In genomic region chr8:59352983-59353382, GRCm38 (mm10) we compare ENCODE assay signal across 13 mouse cellular contexts.
DNase-seq lines count a peak whose midpoint lies in the region; ATAC-seq and TF ChIP-seq lines count a peak whose summit lies in the region.
"Had no signal": no experiment of that assay in that cellular context is flagged by ENCODE, and none has a peak within 500 bp of the region (broad histone marks: within the 10 kb centered on the region; RNA-seq: fewer than 3 reads in every experiment).

No protein-coding gene starts in this region.

- H3K36me3 ChIP-seq in neural tube, embryonic 12.5 days: no peaks in the 10 kb centered on the region
- H3K36me3 ChIP-seq in liver, embryonic 11.5 days (ENCODE audit: control insufficient read depth, insufficient read depth, low read length): no peaks in the 10 kb centered on the region
- H3K36me3 ChIP-seq: embryonic facial prominence, embryonic 12.5 days had no signal

- H3K9me3 ChIP-seq in neural tube, embryonic 12.5 days: no peaks in the 10 kb centered on the region
- no peaks in the 10 kb centered on the region for H3K9me3 ChIP-seq in liver, embryonic 11.5 days (ENCODE audit: control insufficient read depth, low read length)
- H3K9me3 ChIP-seq: embryonic facial prominence, embryonic 12.5 days had no signal

- no peak for DNase-seq in cerebellum, adult 11-12 months
- no peak for DNase-seq in neural tube, embryonic 10.5 days (ENCODE audit: extremely low spot score, low spot score)
- DNase-seq in left cerebral cortex, adult 2 months (ENCODE audit: extremely low spot score in 1 of 2, low spot score in 2 of 2): no peak
- peak; percentile 35 for DNase-seq in telencephalon, adult 2 months (ENCODE audit: low read depth, low spot score)
- DNase-seq in spleen, postnatal 14 days (ENCODE audit: low spot score in 2 of 2): no peak
- DNase-seq in liver, embryonic 11.5 days (ENCODE audit: low spot score): no peak
- DNase-seq: gastrocnemius, adult 2 months; kidney, postnatal 4 days had no signal

- TF ChIP-seq CTCF in left cerebral cortex, adult 2 months (IDR thresholded peaks at IDR 0.05): no peak

- no peak overlapping the region for H3K4me2 ChIP-seq in neural tube, embryonic 12.5 days (replicated peaks)
- H3K4me2 ChIP-seq in liver, embryonic 11.5 days: no peak overlapping the region
- H3K4me2 ChIP-seq: embryonic facial prominence, embryonic 12.5 days had no signal

- intact Hi-C loops in left cerebral cortex, adult 2 months (cut with DNase I): no loop called here

- ATAC-seq in cerebellum, adult (ENCODE audit: insufficient number of reproducible peaks, low FRiP score, low TSS enrichment): peak; percentile 56; the same call in 1 of the 2 replicates
- 0 out of 2 replicates have a peak, but pooled peaks have one; percentile 37 for ATAC-seq in neural tube, embryonic 12.5 days (ENCODE audit: low FRiP score, low read depth)
- no peak for ATAC-seq in liver, embryonic 11.5 days (replicated peaks; ENCODE audit: low FRiP score)
- ATAC-seq: inflammation-experienced regulatory T-cells, adult 6 months had no signal

- H3K27ac ChIP-seq in neural tube, embryonic 12.5 days: no peak overlapping the region
- peak overlapping the region; percentile 7; the same call in 1 of the 2 replicates for H3K27ac ChIP-seq in left cerebral cortex, adult 2 months
- H3K27ac ChIP-seq in liver, embryonic 11.5 days (ENCODE audit: low read depth, low read length): no peak overlapping the region
- H3K27ac ChIP-seq: embryonic facial prominence, embryonic 12.5 days; gastrocnemius, adult 2 months; stomach, postnatal 0 days had no signal

- no peak overlapping the region for H3K4me3 ChIP-seq in neural tube, embryonic 12.5 days
- no peak overlapping the region for H3K4me3 ChIP-seq in left cerebral cortex, adult 2 months
- H3K4me3 ChIP-seq in liver, embryonic 11.5 days (ENCODE audit: low read depth, low read length): no peak overlapping the region
- H3K4me3 ChIP-seq: embryonic facial prominence, embryonic 12.5 days; gastrocnemius, adult 2 months had no signal

- H3K27me3 ChIP-seq in neural tube, embryonic 12.5 days (replicated peaks): no peaks in the 10 kb centered on the region
- no peaks in the 10 kb centered on the region for H3K27me3 ChIP-seq in liver, embryonic 11.5 days (replicated peaks; ENCODE audit: control insufficient read depth, insufficient read depth, low read length)
- H3K27me3 ChIP-seq: embryonic facial prominence, embryonic 12.5 days had no signal

- no peaks in the 10 kb centered on the region for H3K4me1 ChIP-seq in neural tube, embryonic 12.5 days
- no peaks in the 10 kb centered on the region for H3K4me1 ChIP-seq in liver, embryonic 11.5 days (replicated peaks; ENCODE audit: control insufficient read depth, insufficient read depth, low read length)
- H3K4me1 ChIP-seq: embryonic facial prominence, embryonic 12.5 days had no signal

- 72% methylated on average over 3 of the region's 3 CpGs for WGBS in neural tube, embryonic 12.5 days
- WGBS in liver, embryonic 11.5 days: 79% methylated on average over 3 of the region's 3 CpGs

- H3K9ac ChIP-seq in neural tube, embryonic 12.5 days: no peak overlapping the region
- H3K9ac ChIP-seq in liver, embryonic 11.5 days (ENCODE audit: low read depth, low read length): no peak overlapping the region
- H3K9ac ChIP-seq: embryonic facial prominence, embryonic 12.5 days had no signal
